Mouse (Mus musculus) kidney, adult 2 months (tissue): ENCODE results near the gene Chchd6.

Source experiments
- CTCF ChIP-seq: fragments of 200-500 bp; conservative IDR thresholded peaks from 2 replicates; pipeline ENCODE4 v1.5.1; 2011; ENCODE audit warnings: low read depth, mild to moderate bottlenecking, control low read depth, low read length, moderate library complexity, mixed read lengths; ENCODE audit not compliant: insufficient read depth, insufficient read length
- POLR2A ChIP-seq: fragments of 200-500 bp; IDR thresholded peaks from one replicate; pipeline ENCODE4 v1.6.1; 2011; ENCODE audit warnings: low read depth, low read length, control low read depth

DNA sequence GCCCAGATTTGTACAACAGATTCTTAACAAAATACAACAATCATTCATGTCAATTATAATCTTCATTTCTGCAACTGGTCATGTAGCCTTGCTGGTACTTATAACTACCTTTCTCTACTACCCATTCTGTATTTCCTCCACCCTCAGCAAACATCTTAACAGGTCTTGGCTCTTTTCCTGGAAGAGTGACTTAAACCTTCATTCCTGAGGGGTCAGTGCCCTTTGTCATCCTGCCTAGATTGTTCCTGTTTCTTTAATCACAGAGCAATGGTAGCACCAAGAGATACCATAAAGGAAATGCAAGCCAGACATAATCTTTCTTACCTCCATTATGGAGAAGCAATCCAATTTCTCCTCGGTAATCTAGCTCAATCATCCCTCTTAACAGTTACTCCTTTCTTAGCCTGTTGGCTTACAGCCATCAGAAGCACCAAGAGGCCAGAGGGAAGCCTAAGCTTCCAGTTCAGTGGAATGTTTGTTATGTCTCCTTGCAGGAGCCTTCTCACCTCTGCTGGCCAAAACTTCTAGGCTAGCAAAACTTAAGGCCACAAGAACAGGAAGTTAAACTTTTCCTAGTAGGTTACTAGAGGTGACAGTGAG, 59.7 kb downstream of the Chchd6 start:
- TF ChIP-seq CTCF (no peak), POLR2A (no peak)
